Mouse (Mus musculus) frontal cortex, postnatal 10 days (tissue): ENCODE measurements around the gene Sdcbp2.
A peak's percentile ranks its signal among the peaks of the same experiment; 100 is the strongest.

ENCODE experiments used
- DNase-seq, 2 experiments: peaks; one replicate each; pipeline ENCODE4 v3.0.0; 2022; ENCODE audit warnings: low spot score in 2 of 2, mixed read lengths in 1 of 2

The Sdcbp2 gene

DNA sequence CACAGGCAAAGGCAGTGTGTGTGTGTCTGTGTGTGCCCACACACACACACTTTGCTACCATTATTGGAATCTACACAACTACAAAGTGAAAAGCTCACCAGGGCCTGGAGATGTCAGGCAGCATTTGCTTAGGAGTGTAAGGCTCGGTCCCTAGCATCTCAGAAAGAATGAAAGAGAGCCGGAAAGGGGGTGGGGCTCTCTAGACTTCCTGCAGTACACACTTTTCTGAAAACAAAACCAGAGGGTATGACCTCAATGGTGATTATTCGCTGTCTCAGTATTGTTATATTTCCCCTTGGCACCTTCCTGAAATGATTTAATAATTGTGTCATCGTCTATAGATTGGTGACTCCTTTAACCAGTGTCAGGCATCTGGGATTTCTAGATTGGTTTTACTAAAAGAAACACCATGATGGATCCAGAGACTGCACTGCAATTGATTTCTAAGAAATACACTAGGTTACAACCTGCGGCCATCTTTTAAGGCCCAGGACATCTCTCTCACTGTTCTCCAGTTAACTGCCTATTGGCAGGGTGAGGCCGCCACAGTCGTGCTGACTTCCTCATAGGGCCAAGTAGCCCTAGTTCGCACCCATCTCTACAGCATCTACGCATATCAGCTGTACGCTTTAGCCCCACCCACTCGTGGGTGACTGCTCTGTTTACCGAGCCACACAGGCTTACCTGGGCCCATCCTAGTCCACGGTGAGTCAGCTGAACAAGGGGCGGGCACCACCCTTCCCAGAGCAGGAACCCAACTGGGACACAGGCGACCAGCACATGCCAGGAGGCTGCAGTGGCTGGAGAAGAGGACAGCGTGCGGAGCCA is at the start of gene Sdcbp2:
Gene Sdcbp2 (plus strand): TSS at position 750 of the 828 bp plus-strand sequence.
- no peak for DNase-seq

GRCm38 (mm10) chr2:151524324-151525041 is 47.9 kb upstream of the Sdcbp2 start:
- DNase-seq = no peak

DNA sequence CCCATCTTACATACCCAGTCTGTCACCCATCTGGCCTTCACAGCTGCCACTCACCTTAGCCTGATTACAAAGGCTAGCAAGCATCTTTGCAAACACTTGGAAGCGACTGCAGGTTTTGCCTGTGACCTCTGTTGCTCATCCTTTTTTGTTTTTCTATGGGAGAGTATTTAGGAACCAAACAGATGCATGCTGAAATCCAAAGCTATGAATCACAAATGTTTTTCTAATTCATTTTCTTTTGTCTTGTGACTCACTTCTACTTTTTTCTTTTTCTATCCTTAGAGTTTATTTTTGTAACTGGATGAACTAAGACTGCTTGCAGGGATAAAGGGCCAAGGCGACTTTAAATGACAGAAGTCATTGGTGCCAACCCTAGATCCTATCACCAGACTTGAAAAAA is 46.9 kb upstream of the Sdcbp2 start:
- DNase-seq = no peak

DNA sequence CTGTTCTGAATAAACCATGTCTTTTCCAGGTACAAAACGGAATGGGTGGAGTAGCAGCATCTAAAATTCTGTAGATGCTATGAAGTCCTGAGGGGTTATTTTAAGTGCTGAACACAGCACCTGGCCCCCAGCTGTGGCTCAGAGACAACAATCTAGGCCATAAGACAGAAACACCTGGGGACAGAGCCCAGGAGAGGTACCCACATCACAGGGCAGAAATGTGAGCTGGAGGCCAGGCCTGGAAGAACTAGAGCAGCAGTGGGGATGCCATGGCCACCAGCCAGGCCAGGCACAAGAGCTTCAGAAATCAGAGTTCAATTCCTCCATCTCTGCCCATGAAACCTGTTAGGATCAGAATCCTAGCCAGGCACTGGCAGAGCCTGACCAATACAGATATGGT is 44.4 kb upstream of the Sdcbp2 start:
- DNase-seq = no peak

- DNase-seq = no peak
Observed at GRCm38 (mm10) chr2:151529169-151529568, 43.3 kb upstream of the Sdcbp2 start.

- no peak for DNase-seq
Observed at GRCm38 (mm10) chr2:151530378-151531230, 41.8 kb upstream of the Sdcbp2 start.

DNA sequence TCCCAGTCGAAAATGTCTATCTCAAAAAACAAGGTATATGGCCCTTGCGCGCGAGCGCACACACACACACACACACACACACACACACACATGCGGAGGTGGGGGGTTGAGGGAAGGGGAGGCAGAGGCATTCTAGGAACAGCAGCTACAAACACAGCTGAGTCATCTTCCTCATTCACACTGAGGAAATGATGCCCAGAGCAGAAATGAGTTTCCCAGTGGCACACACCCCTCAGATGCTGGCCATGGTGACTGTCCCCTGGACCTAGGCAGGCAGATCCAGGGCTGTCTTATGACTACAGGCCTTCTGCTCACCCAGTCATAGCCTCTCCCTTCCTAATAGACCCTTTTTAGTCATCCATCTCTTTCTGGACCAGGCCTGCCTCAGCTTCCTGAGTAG is 38.8 kb upstream of the Sdcbp2 start:
- DNase-seq = no peak

DNA sequence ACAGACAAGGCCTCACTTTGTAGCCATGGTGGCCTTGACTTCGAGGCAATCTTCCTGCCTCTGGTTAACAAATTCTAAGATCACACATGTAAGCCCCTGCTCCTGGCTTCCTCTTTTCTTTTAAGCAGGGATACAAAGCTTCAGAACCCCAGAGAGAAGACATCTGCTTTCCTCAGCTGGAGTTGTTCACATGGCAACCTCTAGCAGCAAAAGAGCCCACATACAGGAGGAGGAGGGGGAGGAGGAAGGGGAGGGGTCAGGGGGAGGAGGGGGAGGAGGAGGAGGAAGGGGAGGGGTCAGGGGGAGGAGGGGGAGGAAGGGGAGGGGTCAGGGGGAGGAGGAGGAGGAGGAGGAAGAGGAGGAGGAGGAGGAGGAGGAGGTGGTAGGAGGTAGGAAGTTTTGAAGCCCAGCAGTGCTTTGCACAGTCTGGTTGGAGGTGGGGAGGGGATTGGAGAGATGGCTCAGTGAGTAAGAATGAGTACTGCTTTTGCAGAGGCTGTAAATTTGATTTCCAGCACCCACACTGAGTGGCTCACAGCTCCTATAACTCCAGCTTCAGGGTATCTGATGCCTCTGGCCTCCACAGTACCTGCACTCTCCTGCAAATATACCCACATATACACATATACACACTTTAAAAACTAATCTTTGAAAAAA is 36.3 kb upstream of the Sdcbp2 start:
- DNase-seq = no peak

GRCm38 (mm10) chr2:151536618-151536974 is 35.8 kb upstream of the Sdcbp2 start:
- no peak for DNase-seq

GRCm38 (mm10) chr2:151538646-151539045 is 33.8 kb upstream of the Sdcbp2 start:
- DNase-seq = no peak

- peak; percentile 94 to 97 for DNase-seq
Observed at GRCm38 (mm10) chr2:151542323-151543062, 29.9 kb upstream of the Sdcbp2 start, which contains the start of gene Fkbp1a. Fkbp1a (plus strand) TSS chr2:151542483.

DNA sequence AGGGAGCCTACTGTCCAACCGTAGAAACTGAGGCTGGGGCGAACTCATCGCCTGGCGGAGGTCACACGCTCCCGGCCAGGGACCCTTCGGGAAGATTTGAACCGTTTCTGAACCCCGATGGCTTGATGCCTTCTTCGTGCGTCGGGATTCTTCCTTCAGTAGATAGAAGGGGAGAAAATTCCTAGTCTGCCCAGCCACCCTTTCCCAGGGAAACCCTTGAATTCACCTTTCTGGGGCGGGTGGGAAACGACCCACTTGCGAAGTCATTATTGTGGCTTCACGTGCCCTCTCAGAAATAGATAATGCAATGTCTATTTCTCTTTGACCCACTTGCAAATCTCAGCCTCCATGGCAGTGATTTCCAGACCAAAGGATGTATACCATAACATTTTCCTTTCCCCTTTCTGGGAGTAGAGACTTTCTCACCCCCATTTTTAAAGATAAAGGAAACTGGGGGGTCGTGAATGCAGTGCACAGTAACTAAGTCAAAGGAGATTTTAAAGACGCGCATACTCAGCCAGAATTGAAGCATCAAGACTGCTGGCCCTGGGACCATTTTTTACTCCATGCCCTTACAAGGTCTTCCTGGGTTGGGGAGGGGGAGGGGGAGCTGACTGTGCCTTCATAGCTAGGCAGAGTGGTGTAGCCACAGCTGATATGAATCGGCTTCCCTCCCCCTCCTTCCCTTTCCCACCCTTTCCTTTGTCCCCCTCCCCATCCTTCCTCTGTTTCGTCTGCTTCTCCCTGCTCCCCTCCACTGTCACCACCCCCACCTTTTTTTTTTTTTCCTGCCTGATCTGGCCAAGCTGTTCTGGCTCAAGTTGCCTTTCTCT is 29.1 kb upstream of the Sdcbp2 start:
- peak; percentile 49 to 60 for DNase-seq

DNA sequence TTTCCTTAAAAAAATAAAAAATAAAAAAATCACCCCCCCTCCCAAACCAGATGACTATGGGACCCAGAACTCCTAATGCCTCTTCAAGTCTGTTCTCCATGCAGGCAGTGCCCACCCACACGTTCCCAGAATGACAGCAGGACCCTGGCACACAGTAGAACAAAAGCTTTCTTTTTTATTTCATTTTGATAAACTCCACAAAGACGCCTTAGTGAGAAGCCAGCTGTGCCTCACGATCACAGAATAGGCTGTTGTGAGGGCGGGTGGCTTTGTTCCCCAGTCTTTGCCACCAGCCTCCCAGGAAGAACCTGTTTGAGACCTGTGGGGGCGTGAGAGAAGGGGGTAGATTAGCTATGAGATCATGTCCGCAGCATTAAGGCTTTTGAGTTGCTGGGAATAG is 27.7 kb upstream of the Sdcbp2 start:
- peak in 1 of 2 experiments; percentile 22 for DNase-seq

GRCm38 (mm10) chr2:151546571-151546970 is 25.9 kb upstream of the Sdcbp2 start:
- no peak for DNase-seq

DNA sequence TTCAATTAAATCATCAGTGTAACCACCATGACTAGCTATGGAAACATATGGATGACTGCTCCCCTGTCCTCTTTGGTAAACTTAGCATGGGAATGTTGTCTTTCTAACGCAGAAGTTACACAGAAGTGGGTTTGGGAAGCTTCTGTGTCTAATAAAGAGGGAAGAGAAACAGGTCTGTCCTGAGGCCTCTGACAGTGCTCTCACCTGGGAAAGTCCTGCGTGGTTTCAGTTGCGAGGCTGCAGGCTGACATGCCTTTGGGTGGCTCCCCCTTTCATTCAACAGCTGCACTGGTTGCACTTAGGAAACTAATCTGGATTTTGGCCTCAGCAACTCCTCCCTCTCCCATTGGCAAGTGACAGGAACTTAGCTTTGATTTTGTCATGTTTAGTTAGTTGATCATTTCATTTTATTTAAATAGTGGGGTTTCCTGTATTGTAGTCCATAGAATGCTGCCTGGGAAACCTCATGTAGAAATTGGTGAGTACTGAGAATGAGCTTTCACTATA is 22.8 kb upstream of the Sdcbp2 start:
- DNase-seq = no peak

DNA sequence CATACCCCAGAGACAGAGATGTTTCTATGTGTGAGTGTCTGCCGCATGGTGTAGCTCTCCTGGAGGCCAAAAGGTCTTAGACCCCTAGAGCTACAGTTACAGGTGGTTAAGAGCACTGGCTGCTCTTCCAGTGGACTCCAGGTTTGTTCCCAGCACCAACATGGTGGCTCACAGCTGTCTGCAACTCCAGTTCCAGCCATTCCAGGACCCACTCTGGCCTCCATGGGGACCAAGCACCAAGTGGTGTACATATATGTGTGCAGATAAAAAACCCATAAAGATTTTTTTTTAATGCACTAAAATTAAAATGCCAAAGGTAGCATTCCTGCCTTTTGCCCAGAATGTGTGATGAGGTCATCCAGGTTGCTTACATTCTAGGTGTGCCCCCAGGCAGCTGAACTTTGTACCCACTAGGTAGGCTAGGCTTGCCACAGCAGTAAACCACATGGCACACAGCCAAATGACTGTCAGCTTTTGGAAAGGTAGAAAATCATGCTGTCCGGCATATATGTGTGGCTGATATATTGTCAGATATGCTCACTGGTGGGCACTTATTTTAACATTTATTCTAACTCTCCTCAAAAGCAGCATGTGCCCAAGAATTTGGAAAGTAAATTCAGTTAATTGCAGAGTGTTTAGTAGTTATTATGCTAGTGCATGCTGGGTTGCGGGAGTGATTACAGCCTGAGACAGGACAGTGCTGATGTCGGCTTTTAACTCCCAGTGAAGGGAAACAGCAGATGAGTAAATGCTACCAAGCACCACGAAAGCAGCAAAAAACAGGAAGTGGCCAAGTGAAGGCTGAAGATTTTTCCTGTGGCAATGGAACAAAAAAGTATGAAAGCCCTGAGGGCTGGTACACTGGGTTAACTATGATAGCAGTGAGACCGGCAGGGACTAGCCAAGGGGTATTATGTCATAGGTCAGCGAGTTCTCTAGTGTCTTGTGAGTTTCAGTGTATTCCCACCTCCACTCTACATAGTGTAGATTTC is 9.2 kb upstream of the Sdcbp2 start:
- no peak for DNase-seq

DNA sequence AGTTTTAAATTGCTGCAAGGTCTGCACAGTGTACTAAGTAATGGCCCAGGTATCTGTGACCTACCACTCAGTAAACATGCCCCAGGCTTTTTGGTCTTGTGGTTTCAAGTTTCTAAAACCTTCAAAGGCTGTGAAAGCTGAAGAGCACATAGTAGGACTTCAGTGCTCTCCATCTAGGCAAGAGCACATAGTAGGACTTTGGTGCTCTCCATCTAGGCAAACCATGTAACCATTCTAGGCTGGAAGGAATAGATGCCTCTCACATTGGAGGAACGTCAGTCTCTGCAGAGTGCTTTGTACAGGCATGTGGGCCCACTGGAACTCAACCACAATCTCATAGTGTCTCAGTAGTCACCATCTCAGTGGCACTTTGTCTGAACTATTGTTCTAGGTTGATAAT is 8.4 kb upstream of the Sdcbp2 start:
- no peak for DNase-seq

- DNase-seq = no peak
Observed at GRCm38 (mm10) chr2:151564986-151565385, 7.4 kb upstream of the Sdcbp2 start.

GRCm38 (mm10) chr2:151566856-151567255 is 5.6 kb upstream of the Sdcbp2 start:
- no peak for DNase-seq
